Mouse (Mus musculus): ENCODE measurements around the gene Gm11568. TPM values are rescaled to one million over a fixed set of nuclear protein-coding genes. Genes with fewer than 3 reads are reported as not detected.

Gm11568 gene
- polyA plus RNA-seq (2017; shearing (Covaris generic)), result not detected

DNA sequence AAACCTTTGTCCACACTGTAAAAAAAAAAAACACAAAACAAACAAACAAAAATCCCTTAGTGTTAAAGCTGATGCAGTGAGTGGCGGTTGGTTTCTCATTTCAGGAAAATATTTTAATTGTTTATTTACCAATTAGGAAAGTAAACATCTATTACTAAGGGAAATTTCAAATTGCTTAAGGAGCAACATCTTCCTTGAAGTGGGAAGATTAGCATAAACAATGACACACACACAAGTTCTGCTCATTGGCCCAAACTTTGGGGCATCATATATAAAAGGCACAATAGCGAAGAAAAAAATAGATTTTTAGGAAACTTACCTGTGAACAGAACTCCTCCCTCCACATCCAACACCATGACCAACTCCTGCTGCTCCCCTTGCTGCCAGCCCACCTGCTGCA is at the start of gene Gm11568:
TSS of gene Gm11568 (plus strand) at position 301 of the 400 bp plus-strand sequence.

DNA sequence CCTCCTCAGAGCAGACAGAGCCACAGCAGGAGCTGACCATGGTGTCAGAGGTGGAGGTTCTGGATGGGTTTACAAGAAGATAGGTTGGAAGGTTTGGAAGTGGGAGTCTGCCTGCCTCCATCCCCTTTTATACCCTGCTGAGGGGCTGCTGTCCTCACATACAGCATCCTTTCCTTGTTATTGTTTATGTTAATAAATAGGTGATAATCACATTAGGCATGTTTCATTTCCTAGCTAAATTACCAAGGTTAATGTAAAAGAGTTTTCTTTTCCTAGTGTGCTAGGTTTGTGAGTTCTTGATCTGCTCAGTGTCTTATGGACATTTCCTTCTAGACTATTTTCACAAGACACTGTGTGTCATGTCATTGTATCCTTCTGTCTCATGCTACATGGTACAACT is 47.9 kb upstream of the Gm11568 start, which contains the start of gene Krtap4-13:
TSS of gene Krtap4-13 (minus strand) at position 101 of the 400 bp plus-strand sequence.

GRCm38 (mm10) chr11:99815566-99815965 is 42.2 kb upstream of the Gm11568 start, which contains the start of gene Gm11564:
TSS of gene Gm11564 (minus strand) at chr11:99815666.

DNA sequence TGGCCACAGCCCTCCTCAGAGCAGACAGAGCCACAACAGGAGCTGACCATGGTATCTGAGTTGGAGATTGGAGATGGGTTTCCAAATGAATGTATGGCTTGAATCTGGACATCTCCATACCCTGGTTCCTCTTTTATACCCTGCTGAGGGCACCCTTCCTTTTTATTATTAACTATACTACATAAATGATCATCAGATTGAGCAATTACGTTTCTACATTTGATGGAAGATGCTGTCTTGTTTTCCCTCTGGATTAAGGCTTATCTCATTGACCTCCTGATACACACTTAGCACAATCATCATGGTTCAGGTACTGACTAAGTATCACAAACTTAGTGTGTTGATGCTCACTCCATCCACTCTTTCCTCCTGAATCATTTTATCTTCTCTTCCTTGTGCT is 19.8 kb upstream of the Gm11568 start, which contains the start of gene 2300003K06Rik:
TSS of gene 2300003K06Rik (minus strand) at position 101 of the 400 bp plus-strand sequence.

DNA sequence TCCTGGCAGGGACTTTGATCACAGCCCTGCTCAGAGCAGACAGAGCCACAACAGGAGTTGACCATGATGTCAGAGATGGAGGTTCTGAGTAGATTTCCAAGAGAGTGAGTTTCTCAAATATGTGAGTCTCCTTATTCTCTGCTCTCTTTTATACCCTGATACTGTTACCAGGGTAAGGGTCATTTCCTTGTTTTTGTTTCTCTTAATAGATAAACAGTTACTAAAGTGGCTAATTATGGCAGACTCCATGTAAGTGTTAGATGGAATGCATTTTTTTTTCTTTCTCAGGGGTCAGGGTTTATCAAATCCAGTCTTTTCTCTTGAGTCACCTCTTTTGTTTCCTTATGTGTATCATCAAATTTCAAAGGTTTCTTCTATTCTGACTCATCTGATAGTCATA is 6.2 kb upstream of the Gm11568 start, which contains the start of gene Krtap4-16:
TSS of gene Krtap4-16 (minus strand) at position 101 of the 400 bp plus-strand sequence.

DNA sequence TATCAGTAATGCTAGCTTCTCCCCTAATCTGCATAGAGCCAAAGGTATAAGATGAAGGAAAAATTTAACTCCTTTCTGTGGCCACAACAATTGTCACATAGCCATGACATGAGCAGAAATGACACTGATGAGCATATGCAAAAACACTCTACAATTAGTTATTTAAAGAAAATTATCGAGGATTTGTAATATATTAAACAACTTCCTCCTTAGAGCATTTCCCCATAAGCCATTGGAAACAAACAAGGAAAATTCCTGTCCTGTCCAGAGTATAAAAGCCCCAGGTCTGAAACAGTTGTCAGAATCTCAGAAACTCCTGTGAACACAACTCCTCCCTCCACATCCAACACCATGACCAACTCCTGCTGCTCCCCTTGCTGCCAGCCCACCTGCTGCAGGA is 6.5 kb downstream of the Gm11568 start, which contains the start of gene Gm11559:
TSS of gene Gm11559 (plus strand) at position 301 of the 400 bp plus-strand sequence.

DNA sequence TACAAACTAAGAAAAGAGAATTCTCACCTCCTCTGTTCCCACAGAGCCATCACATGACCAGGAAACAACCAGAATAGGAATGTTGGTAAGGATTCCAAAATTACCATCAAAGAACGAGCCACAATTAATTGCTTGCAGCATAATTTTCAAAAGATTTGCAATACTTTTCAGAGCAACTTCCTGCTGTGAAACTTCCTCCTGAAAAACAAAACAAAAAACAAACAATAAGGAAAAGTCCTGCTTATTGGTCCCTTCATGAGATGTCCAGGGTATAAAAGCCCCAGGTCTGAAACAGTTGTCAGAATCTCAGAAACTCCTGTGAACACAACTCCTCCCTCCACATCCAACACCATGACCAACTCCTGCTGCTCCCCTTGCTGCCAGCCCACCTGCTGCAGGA is 15.4 kb downstream of the Gm11568 start, which contains the start of gene Krtap9-1:
TSS of gene Krtap9-1 (plus strand) at position 301 of the 400 bp plus-strand sequence.

GRCm38 (mm10) chr11:99878887-99879286 is 21.2 kb downstream of the Gm11568 start, which contains the start of gene Gm11567:
TSS of gene Gm11567 (plus strand) at chr11:99879187.

DNA sequence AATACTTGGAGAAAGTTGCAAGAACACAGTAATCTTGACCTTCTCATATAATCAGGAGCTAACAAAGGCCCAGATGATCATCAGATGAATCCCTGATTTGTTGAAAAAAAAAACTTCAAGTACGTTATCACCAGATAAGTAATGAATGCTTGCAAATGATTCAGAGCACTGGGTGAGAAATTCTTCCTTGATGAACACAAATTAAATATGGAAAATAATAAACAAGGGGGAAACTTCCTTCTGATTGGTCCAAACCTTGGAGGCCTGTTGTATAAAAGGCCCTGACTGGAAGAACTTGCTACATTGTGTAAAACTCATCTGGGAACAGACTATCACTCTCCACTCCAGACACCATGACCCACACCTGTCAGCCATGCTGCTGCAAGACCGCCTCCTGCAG is 49.9 kb downstream of the Gm11568 start, which contains the start of gene Krtap31-1:
TSS of gene Krtap31-1 (plus strand) at position 301 of the 400 bp plus-strand sequence.

Other genes with a start within 250 kb of the Gm11568 start
- gene Gm11937, start 247.7 kb upstream of the Gm11568 start, polyA plus RNA-seq (2017; shearing (Covaris generic)), result not detected
- not detected for gene Krtap2-4, start 243.1 kb upstream of the Gm11568 start, polyA plus RNA-seq (2017; shearing (Covaris generic))
- gene Gm11562, start 237.5 kb upstream of the Gm11568 start, polyA plus RNA-seq (2017; shearing (Covaris generic)), result not detected
- under 1 TPM in 1 of 2 experiments, not detected in 1; 0.20 TPM for gene Krtap4-1, start 229.7 kb upstream of the Gm11568 start, polyA plus RNA-seq (2017; shearing (Covaris generic))
- gene Krtap4-2, start 222.8 kb upstream of the Gm11568 start, polyA plus RNA-seq (2017; shearing (Covaris generic)), result not detected
- gene Krtap4-7, start 213.8 kb upstream of the Gm11568 start, polyA plus RNA-seq (2017; shearing (Covaris generic)), result under 1 TPM in 1 of 2 experiments, not detected in 1; 0.16 TPM
- not detected for gene Gm11555, start 207.7 kb upstream of the Gm11568 start, polyA plus RNA-seq (2017; shearing (Covaris generic))
- gene Gm11563, start 199.0 kb upstream of the Gm11568 start, polyA plus RNA-seq (2017; shearing (Covaris generic)), result not detected
- not detected for gene Krtap4-6, start 192.0 kb upstream of the Gm11568 start, polyA plus RNA-seq (2017; shearing (Covaris generic))
- not detected for gene Gm14190, start 167.2 kb upstream of the Gm11568 start, polyA plus RNA-seq (2017; shearing (Covaris generic))
- gene Gm14180, start 123.6 kb upstream of the Gm11568 start, polyA plus RNA-seq (2017; shearing (Covaris generic)), result not detected
- gene Gm11595, start 85.0 kb upstream of the Gm11568 start, polyA plus RNA-seq (2017; shearing (Covaris generic)), result not detected
- under 1 TPM in 1 of 2 experiments, not detected in 1; 0.24 TPM for gene Krtap4-8, start 77.2 kb upstream of the Gm11568 start, polyA plus RNA-seq (2017; shearing (Covaris generic))
- under 1 TPM in 1 of 2 experiments, not detected in 1; 0.28 TPM for gene Krtap4-9, start 72.7 kb upstream of the Gm11568 start, polyA plus RNA-seq (2017; shearing (Covaris generic))
- not detected for gene Gm11596, start 64.5 kb upstream of the Gm11568 start, polyA plus RNA-seq (2017; shearing (Covaris generic))
- not detected for gene Gm11569, start 59.0 kb upstream of the Gm11568 start, polyA plus RNA-seq (2017; shearing (Covaris generic))
- gene Gm11554, start 53.5 kb upstream of the Gm11568 start, polyA plus RNA-seq (2017; shearing (Covaris generic)), result not detected
- not detected for gene Krtap4-13, start 48.0 kb upstream of the Gm11568 start, polyA plus RNA-seq (2017; shearing (Covaris generic))
- gene Gm11564, start 42.3 kb upstream of the Gm11568 start, polyA plus RNA-seq (2017; shearing (Covaris generic)), result not detected
- gene 2300003K06Rik, start 19.9 kb upstream of the Gm11568 start, polyA plus RNA-seq (2017; shearing (Covaris generic)), result not detected
- under 1 TPM in 1 of 2 experiments, not detected in 1; 0.60 TPM for gene Krtap4-16, start 6.3 kb upstream of the Gm11568 start, polyA plus RNA-seq (2017; shearing (Covaris generic))
- not detected for gene Gm11559, start 6.6 kb downstream of the Gm11568 start, polyA plus RNA-seq (2017; shearing (Covaris generic))
- not detected for gene Krtap9-1, start 15.5 kb downstream of the Gm11568 start, polyA plus RNA-seq (2017; shearing (Covaris generic))
- not detected for gene Gm11567, start 21.3 kb downstream of the Gm11568 start, polyA plus RNA-seq (2017; shearing (Covaris generic))
- not detected for gene Krtap31-1, start 50.0 kb downstream of the Gm11568 start, polyA plus RNA-seq (2017; shearing (Covaris generic))
- gene Gm11565, start 56.8 kb downstream of the Gm11568 start, polyA plus RNA-seq (2017; shearing (Covaris generic)), result not detected
- not detected for gene Krtap31-2, start 78.4 kb downstream of the Gm11568 start, polyA plus RNA-seq (2017; shearing (Covaris generic))
- gene Krtap9-5, start 90.6 kb downstream of the Gm11568 start, polyA plus RNA-seq (2017; shearing (Covaris generic)), result not detected
- not detected for gene Krtap29-1, start 121.1 kb downstream of the Gm11568 start, polyA plus RNA-seq (2017; shearing (Covaris generic))
- gene Krtap16-1, start 128.7 kb downstream of the Gm11568 start, polyA plus RNA-seq (2017; shearing (Covaris generic)), result not detected
- gene Krtap17-1, start 136.1 kb downstream of the Gm11568 start, polyA plus RNA-seq (2017; shearing (Covaris generic)), result not detected
- gene Krt33a, start 158.3 kb downstream of the Gm11568 start, polyA plus RNA-seq (2017; shearing (Covaris generic)), result not detected
- not detected for gene Krt33b, start 172.0 kb downstream of the Gm11568 start, polyA plus RNA-seq (2017; shearing (Covaris generic))
- under 1 TPM in 1 of 2 experiments, not detected in 1; 0.92 TPM for gene Krt34, start 183.6 kb downstream of the Gm11568 start, polyA plus RNA-seq (2017; shearing (Covaris generic))
- under 1 TPM; 0.19 to 0.24 TPM for gene Krt31, start 192.6 kb downstream of the Gm11568 start, polyA plus RNA-seq (2017; shearing (Covaris generic))
- not detected for gene Krt32, start 230.3 kb downstream of the Gm11568 start, polyA plus RNA-seq (2017; shearing (Covaris generic))
- under 1 TPM in 1 of 2 experiments, not detected in 1; 0.27 TPM for gene Krt35, start 238.3 kb downstream of the Gm11568 start, polyA plus RNA-seq (2017; shearing (Covaris generic))
- gene Krt36, start 247.7 kb downstream of the Gm11568 start, polyA plus RNA-seq (2017; shearing (Covaris generic)), result under 1 TPM; 0.34 to 0.44 TPM

All from inflammation-experienced regulatory T-cells (primary cell).